Mouse (Mus musculus) forebrain, embryonic 16.5 days (tissue): ENCODE results near the gene Bcar3. TPM values are rescaled to one million over a fixed set of nuclear protein-coding genes. Genes with fewer than 3 reads are reported as not detected.
A peak's percentile ranks its signal among the peaks of the same experiment; 100 is the strongest.

ENCODE experiments used
- ATAC-seq: fragments of 200-750 bp; cut with Nextera tagmentation; 2 replicates; pipeline ENCODE4 v1.8.0; 2017; ENCODE audit warnings: mild to moderate bottlenecking, moderate library complexity
- H3K27ac ChIP-seq: fragments of 300-500 bp; sonication (generic); 2 replicates; pipeline ENCODE4 v1.5.1; 2014; ENCODE audit warnings: low read length, control low read depth
- H3K27me3 ChIP-seq: fragments of 300-500 bp; sonication (generic); replicated peaks from 2 replicates; pipeline ENCODE4 v1.6.1; 2014; ENCODE audit warnings: low read length; ENCODE audit not compliant: control insufficient read depth, insufficient read depth
- H3K36me3 ChIP-seq: fragments of 300-500 bp; sonication (generic); 2 replicates; pipeline ENCODE4 v1.6.1; 2014; ENCODE audit not compliant: control insufficient read depth, insufficient read depth
- H3K4me1 ChIP-seq: fragments of 300-500 bp; sonication (generic); replicated peaks from 2 replicates; pipeline ENCODE4 v1.6.1; 2014; ENCODE audit warnings: low read length; ENCODE audit not compliant: control insufficient read depth, insufficient read depth
- H3K4me2 ChIP-seq: fragments of 300-500 bp; sonication (generic); 2 replicates; pipeline ENCODE4 v1.6.1; 2014; ENCODE audit warnings: mild to moderate bottlenecking, low read length, control low read depth
- H3K4me3 ChIP-seq: fragments of 300-500 bp; sonication (generic); replicated peaks from 2 replicates; pipeline ENCODE4 v1.5.1; 2014; ENCODE audit warnings: mild to moderate bottlenecking, low read length, control low read depth
- H3K9ac ChIP-seq: fragments of 300-500 bp; sonication (generic); replicated peaks from 2 replicates; pipeline ENCODE4 v1.6.1; 2014; ENCODE audit warnings: low read depth, low read length, control low read depth
- H3K9me3 ChIP-seq: fragments of 300-500 bp; sonication (generic); 2 replicates; pipeline ENCODE4 v1.6.1; 2016; ENCODE audit warnings: low read length; ENCODE audit not compliant: control insufficient read depth
- WGBS: fragments of 180-500 bp; shearing (Covaris S2); extraction: QIAGEN DNeasy Blood & Tissue Kit; methylation state at CpG from one replicate; pipeline ENCODE4 v1.1.7; 2014; 5-methylcytosine and 5-hydroxymethylcytosine counted together
- polyA plus RNA-seq: library from polyadenylated mRNA; unstranded; fragments of >200 nt; fragmentation: Nextera tagmentation; extraction: Ambion mirVana; gene quantifications from 2 replicates; pipeline ENCODE4 v1.2.1, GENCODE M21; 2015

Gene Bcar3
- polyA plus RNA-seq, 1 experiment from 2014 or later = 5.3 TPM

GRCm38 (mm10) chr3:122401011-122401410 is 107.1 kb downstream of the Bcar3 start:
- Histone ChIP-seq H3K4me1 (no peaks in the 10 kb centered on the region), H3K36me3 (no peaks in the 10 kb centered on the region), H3K4me3 (no peak overlapping the region), H3K9ac (no peak overlapping the region), H3K27me3 (no peaks in the 10 kb centered on the region), H3K4me2 (no peak overlapping the region), H3K9me3 (no peaks in the 10 kb centered on the region), H3K27ac (no peak overlapping the region)
- 95% methylated on average over 2 of the region's 2 CpGs for WGBS
- no peak for ATAC-seq

GRCm38 (mm10) chr3:122402143-122402542 is 108.2 kb downstream of the Bcar3 start:
- no peaks in the 10 kb centered on the region for H3K9me3 ChIP-seq
- no peak overlapping the region for H3K4me2 ChIP-seq
- ATAC-seq = peak; percentile 66
- H3K36me3 ChIP-seq = no peaks in the 10 kb centered on the region
- no peaks in the 10 kb centered on the region for H3K4me1 ChIP-seq
- no peak overlapping the region for H3K9ac ChIP-seq
- H3K4me3 ChIP-seq = no peak overlapping the region
- H3K27me3 ChIP-seq = no peaks in the 10 kb centered on the region
- no peak overlapping the region for H3K27ac ChIP-seq
- WGBS = 65% methylated on average over 5 of the region's 5 CpGs

- no peaks in the 10 kb centered on the region for H3K36me3 ChIP-seq
- no peak overlapping the region for H3K27ac ChIP-seq
- no peak overlapping the region for H3K4me2 ChIP-seq
- no peaks in the 10 kb centered on the region for H3K27me3 ChIP-seq
- H3K4me3 ChIP-seq = no peak overlapping the region
- no peak overlapping the region for H3K9ac ChIP-seq
- no peak for ATAC-seq
- no peaks in the 10 kb centered on the region for H3K4me1 ChIP-seq
- WGBS = 83% methylated on average over 9 of the region's 9 CpGs
- H3K9me3 ChIP-seq = no peaks in the 10 kb centered on the region
Measured at GRCm38 (mm10) chr3:122403860-122404557, 110.1 kb downstream of the Bcar3 start.

GRCm38 (mm10) chr3:122405203-122405956 is 111.4 kb downstream of the Bcar3 start:
- Histone ChIP-seq H3K4me3 (no peak overlapping the region), H3K4me1 (no peaks in the 10 kb centered on the region), H3K27ac (no peak overlapping the region), H3K4me2 (no peak overlapping the region), H3K27me3 (no peaks in the 10 kb centered on the region), H3K9ac (no peak overlapping the region), H3K36me3 (no peaks in the 10 kb centered on the region), H3K9me3 (no peaks in the 10 kb centered on the region)
- no peak for ATAC-seq
- 72% methylated on average over 8 of the region's 8 CpGs for WGBS

GRCm38 (mm10) chr3:122406416-122406815 is 112.5 kb downstream of the Bcar3 start:
- no peaks in the 10 kb centered on the region for H3K4me1 ChIP-seq
- no peak overlapping the region for H3K4me2 ChIP-seq
- WGBS = 63% methylated on average over 8 of the region's 8 CpGs
- no peak overlapping the region for H3K9ac ChIP-seq
- H3K36me3 ChIP-seq = no peaks in the 10 kb centered on the region
- ATAC-seq = no peak
- H3K4me3 ChIP-seq = no peak overlapping the region
- H3K9me3 ChIP-seq = no peaks in the 10 kb centered on the region
- no peak overlapping the region for H3K27ac ChIP-seq
- no peaks in the 10 kb centered on the region for H3K27me3 ChIP-seq

- Histone ChIP-seq H3K9ac (no peak overlapping the region), H3K27ac (no peak overlapping the region), H3K9me3 (no peaks in the 10 kb centered on the region), H3K27me3 (no peaks in the 10 kb centered on the region), H3K36me3 (no peaks in the 10 kb centered on the region), H3K4me3 (no peak overlapping the region), H3K4me1 (no peaks in the 10 kb centered on the region), H3K4me2 (no peak overlapping the region)
- no peak for ATAC-seq
- WGBS = 88% methylated on average over 6 of the region's 6 CpGs
Measured at GRCm38 (mm10) chr3:122407757-122408156, 113.8 kb downstream of the Bcar3 start.

- Histone ChIP-seq H3K4me3 (no peak overlapping the region), H3K36me3 (no peaks in the 10 kb centered on the region), H3K27ac (no peak overlapping the region), H3K4me2 (no peak overlapping the region), H3K9me3 (no peaks in the 10 kb centered on the region), H3K4me1 (no peaks in the 10 kb centered on the region; the same call in 1 of the 2 replicates), H3K9ac (no peak overlapping the region), H3K27me3 (no peaks in the 10 kb centered on the region)
- no peak for ATAC-seq
- 90% methylated on average over 15 of the region's 15 CpGs for WGBS
Measured at GRCm38 (mm10) chr3:122408798-122409311, 114.9 kb downstream of the Bcar3 start.

- Histone ChIP-seq H3K4me2 (no peak overlapping the region), H3K9me3 (no peaks in the 10 kb centered on the region), H3K9ac (no peak overlapping the region), H3K4me3 (no peak overlapping the region), H3K27ac (no peak overlapping the region), H3K27me3 (no peaks in the 10 kb centered on the region), H3K4me1 (peaks cover 5% of the 10 kb centered on the region; the same call in 1 of the 2 replicates), H3K36me3 (no peaks in the 10 kb centered on the region)
- ATAC-seq = no peak
- 90% methylated on average over 2 of the region's 2 CpGs for WGBS
Measured at GRCm38 (mm10) chr3:122411590-122411989, 117.7 kb downstream of the Bcar3 start.

- H3K4me1 ChIP-seq = peaks cover 5% of the 10 kb centered on the region; the same call in 1 of the 2 replicates
- peak overlapping the region; percentile 40 for H3K4me2 ChIP-seq
- peak overlapping the region; percentile 33; the same call in 1 of the 2 replicates for H3K9ac ChIP-seq
- no peaks in the 10 kb centered on the region for H3K9me3 ChIP-seq
- no peak overlapping the region for H3K27ac ChIP-seq
- WGBS = 11% methylated on average over 17 of the region's 17 CpGs
- ATAC-seq = peak; percentile 81
- peak overlapping the region; percentile 20 for H3K4me3 ChIP-seq
- H3K27me3 ChIP-seq = no peaks in the 10 kb centered on the region; the same call in 1 of the 2 replicates
- H3K36me3 ChIP-seq = no peaks in the 10 kb centered on the region
Measured at GRCm38 (mm10) chr3:122413729-122414561, 120.0 kb downstream of the Bcar3 start.
